Mouse (Mus musculus): ENCODE measurements around the gene Crct1. TPM values are rescaled to one million over a fixed set of nuclear protein-coding genes. Genes with fewer than 3 reads are reported as not detected.

Crct1 gene
- polyA plus RNA-seq, 1 experiment from 2014 or later, result not detected

DNA sequence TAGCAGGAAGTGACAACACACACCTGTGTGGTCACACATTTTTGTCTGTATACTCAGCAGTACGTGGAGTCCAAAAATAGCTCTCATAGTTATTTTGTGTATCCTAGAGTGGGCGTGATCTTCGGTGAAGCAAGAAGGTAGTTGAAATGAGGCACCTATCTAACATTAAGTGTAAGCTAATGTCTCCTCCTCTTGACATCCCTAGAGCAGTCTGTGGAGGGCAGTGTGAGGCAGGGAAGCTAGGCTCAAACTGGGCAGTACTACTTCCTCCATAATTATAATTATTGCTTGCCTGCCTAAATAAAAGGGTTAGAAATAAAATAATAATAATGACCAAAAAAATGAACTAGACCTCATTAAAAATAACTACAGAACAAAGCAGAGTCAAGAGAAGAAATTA, 14.9 kb downstream of the Crct1 start:
- Histone ChIP-seq H3K4me3 (replicated peaks) (no peak overlapping the region), H3K9me3 (no peaks in the 10 kb centered on the region), H3K9ac (replicated peaks) (no peak overlapping the region), H3K4me1 (replicated peaks) (no peaks in the 10 kb centered on the region), H3K27me3 (no peaks in the 10 kb centered on the region), H3K36me3 (no peaks in the 10 kb centered on the region), H3K27ac (no peak overlapping the region), H3K4me2 (no peak overlapping the region)
- 78% methylated on average over 3 of the region's 3 CpGs for WGBS
- no peak for ATAC-seq (ENCODE audit: insufficient number of reproducible peaks, insufficient read depth, low FRiP score, low TSS enrichment, low read depth)

GRCm38 (mm10) chr3:92998691-92999090, 16.8 kb downstream of the Crct1 start:
- WGBS, result 8% methylated on average over 7 of the region's 7 CpGs
- H3K9me3 ChIP-seq, result no peaks in the 10 kb centered on the region
- ATAC-seq (ENCODE audit: insufficient number of reproducible peaks, insufficient read depth, low FRiP score, low TSS enrichment, low read depth), result peak; percentile 73; the same call in 1 of the 2 replicates

GRCm38 (mm10) chr3:92991926-92992325, 23.6 kb downstream of the Crct1 start, which contains the start of gene Lce3f:
Gene Lce3f, plus strand, starts transcription at chr3:92992226.
- Histone ChIP-seq H3K27me3 (no peaks in the 10 kb centered on the region), H3K4me1 (replicated peaks) (no peaks in the 10 kb centered on the region)

More at GRCm38 (mm10) chr3:92998691-92999090, 16.8 kb downstream of the Crct1 start:
- Histone ChIP-seq H3K4me2 (no peak overlapping the region), H3K4me3 (replicated peaks) (no peak overlapping the region), H3K9ac (replicated peaks) (no peak overlapping the region), H3K4me1 (replicated peaks) (no peaks in the 10 kb centered on the region), H3K27ac (no peak overlapping the region), H3K27me3 (no peaks in the 10 kb centered on the region), H3K36me3 (no peaks in the 10 kb centered on the region)

GRCm38 (mm10) chr3:92978484-92978883, 37.0 kb downstream of the Crct1 start:
- ATAC-seq (ENCODE audit: insufficient number of reproducible peaks, insufficient read depth, low FRiP score, low TSS enrichment, low read depth), result no peak
- WGBS, result 90% methylated on average over 2 of the region's 2 CpGs
- H3K9ac ChIP-seq (replicated peaks), result no peak overlapping the region
- no peak overlapping the region for H3K4me3 ChIP-seq (replicated peaks)
- no peak overlapping the region for H3K4me2 ChIP-seq
- H3K9me3 ChIP-seq, result no peaks in the 10 kb centered on the region
- no peak overlapping the region for H3K27ac ChIP-seq
- H3K36me3 ChIP-seq, result no peaks in the 10 kb centered on the region
- no peaks in the 10 kb centered on the region for H3K4me1 ChIP-seq (replicated peaks)
- no peaks in the 10 kb centered on the region for H3K27me3 ChIP-seq

More at GRCm38 (mm10) chr3:92991926-92992325, 23.6 kb downstream of the Crct1 start, which contains the start of gene Lce3f:
- no peak for ATAC-seq (ENCODE audit: insufficient number of reproducible peaks, insufficient read depth, low FRiP score, low TSS enrichment, low read depth)
- no peak within 1 kb of the TSS for H3K4me3 ChIP-seq (replicated peaks)
- no peaks in the 10 kb centered on the region for H3K9me3 ChIP-seq
- H3K9ac ChIP-seq (replicated peaks), result no peak within 1 kb of the TSS
- no peak within 1 kb of the TSS for H3K4me2 ChIP-seq
- no peaks in the 10 kb centered on the region for H3K36me3 ChIP-seq
- H3K27ac ChIP-seq, result no peak within 1 kb of the TSS

GRCm38 (mm10) chr3:92966761-92967160, 48.7 kb downstream of the Crct1 start, which contains the start of gene Lce3e:
Gene Lce3e, plus strand, starts transcription at chr3:92967061.
- Histone ChIP-seq H3K4me1 (replicated peaks) (no peaks in the 10 kb centered on the region), H3K9me3 (no peaks in the 10 kb centered on the region), H3K9ac (replicated peaks) (no peak within 1 kb of the TSS), H3K4me2 (no peak within 1 kb of the TSS), H3K4me3 (replicated peaks) (no peak within 1 kb of the TSS), H3K36me3 (no peaks in the 10 kb centered on the region), H3K27ac (no peak within 1 kb of the TSS), H3K27me3 (no peaks in the 10 kb centered on the region)
- WGBS, result 89% methylated on average over 2 of the region's 2 CpGs
- no peak for ATAC-seq (ENCODE audit: insufficient number of reproducible peaks, insufficient read depth, low FRiP score, low TSS enrichment, low read depth)

Other genes starting within 250 kb of the Crct1 start
- not detected in 2 replicates for gene Lce1i, start 236.8 kb downstream of the Crct1 start, polyA plus RNA-seq (2016; fragmentation: Nextera tagmentation; extraction: Ambion mirVana)
- gene Lce1j, start 225.2 kb downstream of the Crct1 start, polyA plus RNA-seq (2016; fragmentation: Nextera tagmentation; extraction: Ambion mirVana), result not detected in 2 replicates
- not detected in 2 replicates for gene Lce1k, start 207.8 kb downstream of the Crct1 start, polyA plus RNA-seq (2016; fragmentation: Nextera tagmentation; extraction: Ambion mirVana)
- not detected in 2 replicates for gene Kprp, start 188.4 kb downstream of the Crct1 start, polyA plus RNA-seq (2016; fragmentation: Nextera tagmentation; extraction: Ambion mirVana)
- gene Lce1l, start 164.4 kb downstream of the Crct1 start, polyA plus RNA-seq (2016; fragmentation: Nextera tagmentation; extraction: Ambion mirVana), result not detected in 2 replicates
- gene 2310050C09Rik, start 145.5 kb downstream of the Crct1 start, polyA plus RNA-seq (2016; fragmentation: Nextera tagmentation; extraction: Ambion mirVana), result not detected in 2 replicates
- not detected in 2 replicates for gene Lce3a, start 89.5 kb downstream of the Crct1 start, polyA plus RNA-seq (2016; fragmentation: Nextera tagmentation; extraction: Ambion mirVana)
- not detected in 2 replicates for gene Lce3b, start 82.7 kb downstream of the Crct1 start, polyA plus RNA-seq (2016; fragmentation: Nextera tagmentation; extraction: Ambion mirVana)
- gene Lce3c, start 71.2 kb downstream of the Crct1 start, polyA plus RNA-seq (2016; fragmentation: Nextera tagmentation; extraction: Ambion mirVana), result not detected in 2 replicates
- not detected in 2 replicates for gene Lce3d, start 58.3 kb downstream of the Crct1 start, polyA plus RNA-seq (2016; fragmentation: Nextera tagmentation; extraction: Ambion mirVana)
- not detected in 2 replicates for gene Lce3e, start 48.6 kb downstream of the Crct1 start, polyA plus RNA-seq (2016; fragmentation: Nextera tagmentation; extraction: Ambion mirVana)
- gene Lce3f, start 23.5 kb downstream of the Crct1 start, polyA plus RNA-seq (2016; fragmentation: Nextera tagmentation; extraction: Ambion mirVana), result not detected in 2 replicates
- gene Lce1m, start 3.4 kb upstream of the Crct1 start, polyA plus RNA-seq (2016; fragmentation: Nextera tagmentation; extraction: Ambion mirVana), result not detected in 2 replicates
- not detected in 2 replicates for gene Gm4858, start 53.1 kb upstream of the Crct1 start, polyA plus RNA-seq (2016; fragmentation: Nextera tagmentation; extraction: Ambion mirVana)
- gene Crnn, start 129.1 kb upstream of the Crct1 start, polyA plus RNA-seq (2016; fragmentation: Nextera tagmentation; extraction: Ambion mirVana), result not detected in 2 replicates
- not detected in 2 replicates for gene Flg2, start 181.6 kb upstream of the Crct1 start, polyA plus RNA-seq (2016; fragmentation: Nextera tagmentation; extraction: Ambion mirVana)

Measured in limb, embryonic 12.5 days (tissue).